Mouse (Mus musculus): ENCODE data around the gene Mpp6. TPM values are rescaled to one million over a fixed set of nuclear protein-coding genes. Genes with fewer than 3 reads are reported as not detected.

Mpp6 gene
- polyA plus RNA-seq, 1 experiment from 2014 or later, result 77.5 TPM

DNA sequence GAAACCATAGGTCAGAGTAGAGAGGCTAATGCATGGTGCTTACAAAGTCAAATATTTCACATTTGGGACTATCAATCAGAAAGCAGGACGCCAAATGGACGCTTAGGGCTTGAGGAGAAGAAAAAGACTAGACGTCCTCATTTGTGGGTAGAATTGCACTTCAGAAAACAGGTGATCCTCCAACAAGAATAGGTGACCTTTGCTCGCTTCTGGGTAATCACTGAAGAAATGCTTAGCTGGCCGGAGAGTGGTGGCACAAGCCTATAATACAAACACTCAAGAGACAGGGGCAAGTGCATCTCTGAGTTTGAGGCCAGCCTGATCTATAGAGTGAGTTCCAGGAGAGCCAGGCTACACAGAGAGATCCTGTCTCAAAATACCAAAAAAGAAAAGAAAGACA lies 83.8 kb downstream of the Mpp6 start:
- no peak overlapping the region for H3K4me2 ChIP-seq
- ATAC-seq (replicated peaks; ENCODE audit: insufficient number of reproducible peaks, insufficient read depth, low FRiP score, low read depth), result no peak
- 87% methylated on average over 5 of the region's 5 CpGs for WGBS
- peaks cover 15% of the 10 kb centered on the region for H3K4me1 ChIP-seq (replicated peaks)
- H3K27me3 ChIP-seq, result no peaks in the 10 kb centered on the region
- peaks cover 17% of the 10 kb centered on the region; the same call in 1 of the 2 replicates for H3K36me3 ChIP-seq
- H3K9me3 ChIP-seq (replicated peaks), result no peaks in the 10 kb centered on the region
- no peak overlapping the region for H3K9ac ChIP-seq
- H3K4me3 ChIP-seq, result no peak overlapping the region
- no peak overlapping the region for H3K27ac ChIP-seq

DNA sequence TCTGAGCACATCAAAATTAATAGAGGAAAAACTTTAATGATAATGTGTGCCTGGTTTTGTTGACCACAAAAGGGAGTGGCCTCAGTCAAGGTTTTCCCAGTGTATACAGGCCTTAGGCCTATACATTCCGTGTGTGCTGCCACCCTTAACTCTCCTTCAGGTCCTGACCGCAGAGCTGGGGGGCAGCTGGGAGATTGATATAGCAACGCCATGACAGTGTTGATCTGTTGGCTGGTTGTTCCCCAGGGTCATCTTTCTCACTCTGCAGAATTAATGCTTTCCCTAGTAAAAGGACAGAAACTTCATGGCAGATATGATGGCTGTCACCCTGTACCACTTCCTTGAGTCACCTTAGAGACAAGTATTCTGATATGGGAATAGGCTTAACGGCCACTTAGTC lies 94.3 kb downstream of the Mpp6 start:
- no peak overlapping the region for H3K9ac ChIP-seq
- no peak overlapping the region for H3K27ac ChIP-seq
- H3K9me3 ChIP-seq (replicated peaks), result no peaks in the 10 kb centered on the region
- no peak overlapping the region for H3K4me2 ChIP-seq
- no peak overlapping the region for H3K4me3 ChIP-seq
- WGBS, result 83% methylated on average over 4 of the region's 4 CpGs
- ATAC-seq (replicated peaks; ENCODE audit: insufficient number of reproducible peaks, insufficient read depth, low FRiP score, low read depth), result no peak
- no peaks in the 10 kb centered on the region for H3K4me1 ChIP-seq (replicated peaks)
- H3K27me3 ChIP-seq, result no peaks in the 10 kb centered on the region
- no peaks in the 10 kb centered on the region for H3K36me3 ChIP-seq

DNA sequence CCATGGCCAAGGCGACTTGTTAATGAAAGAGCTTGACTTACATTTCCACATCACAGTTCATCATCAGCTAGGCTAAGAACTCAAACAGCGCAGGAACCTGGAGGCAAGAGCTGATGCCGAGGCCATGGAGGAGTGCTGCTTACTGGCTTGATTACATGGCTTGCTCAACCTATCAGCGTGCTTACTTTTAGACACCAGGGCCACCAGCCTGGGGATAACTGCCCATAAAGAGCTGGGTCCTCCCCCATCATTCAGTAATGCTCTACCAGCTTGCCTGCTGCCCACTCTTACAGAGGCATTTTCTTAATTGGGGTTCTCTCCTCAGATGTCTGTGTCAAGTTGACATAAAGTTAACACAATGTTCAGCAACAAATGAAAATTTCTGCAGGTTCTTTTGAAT lies 95.1 kb downstream of the Mpp6 start:
- no peak overlapping the region for H3K9ac ChIP-seq
- no peaks in the 10 kb centered on the region for H3K27me3 ChIP-seq
- H3K4me3 ChIP-seq, result no peak overlapping the region
- H3K36me3 ChIP-seq, result no peaks in the 10 kb centered on the region
- ATAC-seq (replicated peaks; ENCODE audit: insufficient number of reproducible peaks, insufficient read depth, low FRiP score, low read depth), result no peak
- no peaks in the 10 kb centered on the region for H3K4me1 ChIP-seq (replicated peaks)
- no peaks in the 10 kb centered on the region for H3K9me3 ChIP-seq (replicated peaks)
- H3K4me2 ChIP-seq, result no peak overlapping the region
- H3K27ac ChIP-seq, result no peak overlapping the region
- WGBS, result 93% methylated on average over 4 of the region's 4 CpGs

DNA sequence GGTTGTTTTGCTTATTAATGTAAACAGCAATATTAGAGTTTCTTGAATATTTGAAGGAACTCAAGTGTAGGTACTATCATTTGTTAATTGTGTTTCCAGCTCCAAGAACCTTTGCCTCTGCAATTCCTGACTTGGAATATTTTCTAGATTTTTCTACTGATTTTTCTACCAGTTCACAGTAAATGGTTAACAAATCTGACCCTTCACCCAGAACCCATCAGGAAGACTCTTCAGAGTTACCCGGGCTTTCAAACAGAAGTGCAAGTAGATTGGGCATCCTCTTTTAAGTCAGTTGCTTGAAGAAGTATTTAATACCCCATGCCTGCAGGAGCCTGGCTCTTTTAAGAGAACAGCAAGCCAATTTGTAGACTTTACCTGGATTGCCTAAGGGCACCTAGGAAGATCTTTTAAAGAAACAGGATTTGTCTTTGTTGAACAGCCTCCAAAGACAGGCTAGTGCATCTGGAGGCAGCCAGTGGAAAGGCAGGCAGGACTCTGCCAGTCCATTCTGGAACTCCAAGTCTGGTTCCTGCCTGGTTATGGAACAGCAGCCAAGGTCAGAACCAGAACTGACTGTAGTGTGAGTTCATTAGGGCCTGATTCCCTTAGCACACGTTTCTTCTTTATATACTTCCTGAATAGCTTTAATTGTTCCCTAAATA lies 104.8 kb downstream of the Mpp6 start:
- Histone ChIP-seq H3K9ac (no peak overlapping the region), H3K4me2 (no peak overlapping the region), H3K4me3 (no peak overlapping the region), H3K27me3 (no peaks in the 10 kb centered on the region), H3K9me3 (replicated peaks) (no peaks in the 10 kb centered on the region), H3K4me1 (replicated peaks) (peaks cover 7% of the 10 kb centered on the region; the same call in 1 of the 2 replicates), H3K36me3 (no peaks in the 10 kb centered on the region), H3K27ac (no peak overlapping the region)
- ATAC-seq (replicated peaks; ENCODE audit: insufficient number of reproducible peaks, insufficient read depth, low FRiP score, low read depth), result no peak
- WGBS, result 48% methylated on average over 2 of the region's 2 CpGs

DNA sequence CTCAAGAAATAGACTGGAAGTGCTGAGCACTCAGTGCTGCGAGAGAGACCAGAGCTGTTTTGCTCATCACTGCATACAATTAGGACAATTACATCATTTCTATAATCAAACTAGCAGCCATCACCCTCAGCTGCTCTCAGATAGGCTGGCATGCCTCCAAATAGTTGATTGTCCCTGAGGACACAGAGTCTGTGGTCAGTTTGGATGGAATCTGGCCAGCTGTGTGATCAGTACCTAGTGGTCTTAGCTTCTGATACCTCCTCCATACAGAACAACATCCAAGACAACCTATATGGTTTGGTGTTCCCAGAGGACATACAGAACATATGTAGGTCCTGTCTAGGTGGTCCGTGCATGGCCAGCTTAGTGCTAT lies 105.3 kb downstream of the Mpp6 start:
- no peak for ATAC-seq (replicated peaks; ENCODE audit: insufficient number of reproducible peaks, insufficient read depth, low FRiP score, low read depth)
- H3K9ac ChIP-seq, result no peak overlapping the region

DNA sequence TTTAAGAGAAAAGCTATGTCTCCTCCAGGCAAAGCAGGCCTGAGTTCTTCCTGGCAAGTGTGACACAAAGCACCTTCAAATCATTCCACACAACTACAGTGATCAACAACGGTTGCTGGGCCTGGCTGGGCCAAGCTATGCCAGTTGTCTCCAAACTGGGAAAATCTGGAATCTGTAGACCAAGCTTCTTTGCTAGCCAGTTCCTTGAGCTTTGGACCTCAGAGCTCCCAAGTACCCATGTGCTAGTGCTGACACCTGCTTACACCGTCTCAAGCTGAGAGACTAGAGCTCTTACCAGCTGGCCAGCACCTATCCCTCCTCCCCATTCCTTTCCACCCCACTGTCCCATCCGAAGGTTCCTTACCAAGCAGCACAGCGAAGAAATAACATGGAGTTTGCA lies 105.9 kb downstream of the Mpp6 start:
- WGBS, result 83% methylated on average over 4 of the region's 4 CpGs
- Histone ChIP-seq H3K4me1 (replicated peaks) (peaks cover 7% of the 10 kb centered on the region; the same call in 1 of the 2 replicates), H3K4me3 (no peak overlapping the region), H3K9ac (no peak overlapping the region), H3K4me2 (no peak overlapping the region), H3K27ac (no peak overlapping the region), H3K27me3 (no peaks in the 10 kb centered on the region), H3K9me3 (replicated peaks) (no peaks in the 10 kb centered on the region), H3K36me3 (no peaks in the 10 kb centered on the region)
- no peak for ATAC-seq (replicated peaks; ENCODE audit: insufficient number of reproducible peaks, insufficient read depth, low FRiP score, low read depth)

More for the DNA sequence above, 105.3 kb downstream of the Mpp6 start:
- 70% methylated on average over 2 of the region's 2 CpGs for WGBS
- Histone ChIP-seq H3K36me3 (no peaks in the 10 kb centered on the region), H3K27me3 (no peaks in the 10 kb centered on the region), H3K4me2 (no peak overlapping the region), H3K4me3 (no peak overlapping the region), H3K27ac (no peak overlapping the region), H3K4me1 (replicated peaks) (peaks cover 7% of the 10 kb centered on the region; the same call in 1 of the 2 replicates), H3K9me3 (replicated peaks) (no peaks in the 10 kb centered on the region)

DNA sequence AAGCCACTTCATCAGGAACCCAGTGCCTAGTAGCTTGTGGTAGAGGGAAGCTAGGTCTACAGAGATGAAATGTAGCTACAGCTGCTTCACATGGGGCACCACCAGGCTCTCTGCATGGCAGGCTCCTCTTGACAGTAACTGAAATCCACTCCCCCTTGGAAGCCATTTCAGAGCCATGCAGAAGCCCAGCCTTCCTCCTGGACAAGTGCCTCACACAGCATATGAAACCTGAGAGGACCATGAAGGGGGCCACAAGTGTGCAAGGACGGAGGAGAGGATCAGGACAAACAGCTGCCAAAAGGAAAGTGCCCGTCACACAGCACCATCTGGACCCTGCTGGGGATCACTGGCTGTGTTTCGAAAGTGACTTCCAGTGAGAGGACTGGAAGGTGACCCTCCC lies 108.6 kb downstream of the Mpp6 start:
- Histone ChIP-seq H3K4me3 (no peak overlapping the region), H3K36me3 (no peaks in the 10 kb centered on the region), H3K27ac (no peak overlapping the region), H3K4me1 (replicated peaks) (peaks cover 7% of the 10 kb centered on the region; the same call in 1 of the 2 replicates), H3K4me2 (no peak overlapping the region), H3K27me3 (no peaks in the 10 kb centered on the region), H3K9me3 (replicated peaks) (no peaks in the 10 kb centered on the region), H3K9ac (no peak overlapping the region)
- 61% methylated on average over 3 of the region's 3 CpGs for WGBS
- ATAC-seq (replicated peaks; ENCODE audit: insufficient number of reproducible peaks, insufficient read depth, low FRiP score, low read depth), result no peak

DNA sequence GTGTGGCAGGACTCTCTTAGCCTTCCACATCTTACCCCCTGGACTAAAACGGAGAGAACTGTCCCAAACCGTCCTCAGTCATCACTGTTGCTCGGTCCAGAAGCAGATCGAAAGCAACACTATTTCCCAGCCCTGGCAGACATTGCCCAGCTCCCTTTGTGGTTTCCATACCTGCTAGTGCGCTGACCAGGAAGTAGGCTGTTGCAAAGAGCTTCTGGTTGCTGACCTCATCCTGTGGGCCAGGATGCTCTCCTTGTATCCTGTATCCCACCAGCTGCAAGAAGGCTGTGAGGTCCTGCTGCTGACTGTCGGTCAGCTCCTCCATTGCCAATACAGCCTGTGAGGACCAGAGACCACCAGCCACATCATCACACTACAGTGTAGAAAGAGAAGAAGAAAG lies 109.0 kb downstream of the Mpp6 start:
- Histone ChIP-seq H3K4me1 (replicated peaks) (peaks cover 7% of the 10 kb centered on the region; the same call in 1 of the 2 replicates), H3K9ac (no peak overlapping the region), H3K9me3 (replicated peaks) (no peaks in the 10 kb centered on the region), H3K27ac (no peak overlapping the region), H3K4me3 (no peak overlapping the region), H3K4me2 (no peak overlapping the region), H3K36me3 (no peaks in the 10 kb centered on the region), H3K27me3 (no peaks in the 10 kb centered on the region)
- ATAC-seq (replicated peaks; ENCODE audit: insufficient number of reproducible peaks, insufficient read depth, low FRiP score, low read depth), result no peak
- WGBS, result 81% methylated on average over 6 of the region's 6 CpGs

DNA sequence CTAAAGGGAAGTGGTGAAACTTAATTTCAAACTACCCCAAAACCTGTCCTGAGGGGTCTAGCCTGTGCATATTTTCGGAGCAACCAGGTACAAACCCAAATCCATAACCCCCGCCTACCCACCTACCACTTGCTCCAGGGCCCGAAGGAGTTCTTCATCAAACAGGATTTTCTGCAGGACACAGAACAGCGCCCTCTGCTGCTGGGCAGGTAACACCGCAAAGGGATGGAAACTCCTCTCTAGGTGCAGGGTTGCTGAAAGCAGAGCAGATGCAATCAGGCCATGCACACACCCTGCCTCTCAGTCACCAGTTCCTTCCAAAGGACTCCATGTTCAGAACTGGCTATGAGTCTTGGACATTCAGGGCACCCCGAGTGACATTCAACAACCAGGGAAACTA lies 110.8 kb downstream of the Mpp6 start:
- H3K4me2 ChIP-seq, result no peak overlapping the region
- no peaks in the 10 kb centered on the region for H3K9me3 ChIP-seq (replicated peaks)
- no peak overlapping the region for H3K9ac ChIP-seq
- no peak overlapping the region for H3K4me3 ChIP-seq
- no peaks in the 10 kb centered on the region for H3K4me1 ChIP-seq (replicated peaks)
- no peaks in the 10 kb centered on the region for H3K36me3 ChIP-seq
- ATAC-seq (replicated peaks; ENCODE audit: insufficient number of reproducible peaks, insufficient read depth, low FRiP score, low read depth), result no peak
- 52% methylated on average over 6 of the region's 6 CpGs for WGBS
- H3K27ac ChIP-seq, result no peak overlapping the region
- H3K27me3 ChIP-seq, result no peaks in the 10 kb centered on the region

DNA sequence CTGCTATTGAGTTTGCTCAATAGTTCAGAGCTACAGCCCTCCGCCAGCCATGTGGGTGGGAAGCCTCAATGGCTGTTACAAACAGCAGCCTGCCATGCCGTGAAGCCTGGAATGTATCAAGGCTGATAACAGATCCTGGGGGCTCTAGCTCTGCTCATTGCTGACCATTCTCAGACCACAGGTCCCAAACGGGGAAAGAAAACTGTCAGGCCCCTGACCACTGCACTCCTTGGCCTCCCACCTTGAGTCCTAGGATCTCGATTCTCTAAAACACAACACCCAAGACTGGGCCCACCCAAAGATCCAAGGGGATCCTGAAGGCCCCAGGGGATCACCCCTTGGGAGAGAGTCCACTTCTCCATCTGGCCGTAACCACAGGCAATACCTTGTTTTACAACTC lies 112.3 kb downstream of the Mpp6 start:
- Histone ChIP-seq H3K4me2 (no peak overlapping the region), H3K9me3 (replicated peaks) (no peaks in the 10 kb centered on the region), H3K27ac (no peak overlapping the region), H3K9ac (no peak overlapping the region), H3K36me3 (no peaks in the 10 kb centered on the region), H3K27me3 (no peaks in the 10 kb centered on the region), H3K4me1 (replicated peaks) (no peaks in the 10 kb centered on the region), H3K4me3 (no peak overlapping the region)
- WGBS, result 60% methylated on average over 5 of the region's 5 CpGs
- no peak for ATAC-seq (replicated peaks; ENCODE audit: insufficient number of reproducible peaks, insufficient read depth, low FRiP score, low read depth)

DNA sequence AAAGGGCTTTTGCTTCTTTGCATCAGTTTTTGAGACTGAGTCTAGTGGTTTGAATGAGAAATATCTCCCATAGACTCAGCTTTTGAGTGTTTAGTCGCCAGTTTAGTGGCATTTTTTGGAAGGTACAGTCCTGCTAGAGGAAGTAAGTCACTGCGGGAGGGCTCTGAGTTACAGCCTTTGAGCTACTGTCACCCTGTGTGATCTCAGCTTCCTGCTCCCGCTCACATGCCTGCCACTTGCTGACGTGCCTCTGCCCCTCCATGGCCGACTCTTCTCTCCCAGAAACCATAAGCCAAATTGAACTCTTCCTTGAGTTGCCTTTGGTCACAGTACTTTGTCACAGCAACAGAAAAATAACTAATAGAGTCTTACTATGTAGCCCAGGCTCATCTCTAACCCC lies 112.9 kb downstream of the Mpp6 start:
- Histone ChIP-seq H3K36me3 (no peaks in the 10 kb centered on the region), H3K9me3 (replicated peaks) (no peaks in the 10 kb centered on the region), H3K9ac (no peak overlapping the region), H3K4me2 (no peak overlapping the region), H3K27ac (no peak overlapping the region), H3K27me3 (no peaks in the 10 kb centered on the region), H3K4me1 (replicated peaks) (no peaks in the 10 kb centered on the region), H3K4me3 (no peak overlapping the region)
- no peak for ATAC-seq (replicated peaks; ENCODE audit: insufficient number of reproducible peaks, insufficient read depth, low FRiP score, low read depth)
- WGBS, result 54% methylated on average over 5 of the region's 5 CpGs

DNA sequence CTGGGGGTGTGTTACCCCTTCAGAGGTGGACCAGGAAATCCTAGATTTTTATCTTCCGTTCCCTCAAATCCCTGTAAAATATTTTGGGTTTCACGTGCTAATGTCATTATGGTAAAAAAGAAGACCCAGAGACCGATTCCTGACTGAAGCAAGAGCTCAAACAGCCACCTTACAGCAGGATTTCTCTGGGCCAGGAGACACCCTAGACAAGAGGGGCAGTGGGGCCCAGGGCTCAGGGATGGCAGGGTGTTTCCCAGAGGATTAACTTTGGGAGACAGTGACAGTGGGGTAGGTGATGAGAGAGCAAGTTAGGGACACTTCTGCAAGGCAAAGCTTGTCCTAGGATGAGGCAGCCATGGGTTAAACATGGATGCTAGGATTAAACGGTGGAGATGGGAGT lies 113.6 kb downstream of the Mpp6 start:
- no peak overlapping the region for H3K9ac ChIP-seq
- WGBS, result 83% methylated on average over 4 of the region's 4 CpGs
- H3K4me1 ChIP-seq (replicated peaks), result no peaks in the 10 kb centered on the region
- ATAC-seq (replicated peaks; ENCODE audit: insufficient number of reproducible peaks, insufficient read depth, low FRiP score, low read depth), result no peak
- no peak overlapping the region for H3K4me2 ChIP-seq
- no peaks in the 10 kb centered on the region for H3K27me3 ChIP-seq
- H3K4me3 ChIP-seq, result no peak overlapping the region
- H3K9me3 ChIP-seq (replicated peaks), result no peaks in the 10 kb centered on the region
- no peaks in the 10 kb centered on the region for H3K36me3 ChIP-seq
- H3K27ac ChIP-seq, result no peak overlapping the region

Measured in heart, embryonic 15.5 days (tissue).